Mouse (Mus musculus) granulocyte monocyte progenitor cell, adult 5-6 weeks (primary cell): Measurements from ENCODE around the gene Ryr1. TPM values are rescaled to one million over a fixed set of nuclear protein-coding genes. Genes with fewer than 3 reads are reported as not detected.
"Not testable (repeated sequence)": the region's sequence is repeated elsewhere in the genome, so short reads cannot be mapped to it uniquely, and the experiment has no call there.

Experiments used
- ATAC-seq: replicated peaks from 2 replicates; pipeline ENCODE4 v1.8.0; 2016; ENCODE audit warnings: mild to moderate bottlenecking, moderate TSS enrichment, inconsistent platforms; ENCODE audit not compliant: poor library complexity, severe bottlenecking
- total RNA-seq, 2 experiments: library from RNA; stranded (forward) in 1 of 2; stranded (reverse) in 1 of 2; fragments of 200-712, 200-1000 nt in 1 of 2; fragments of >200 nt in 1 of 2; fragmentation: Nextera tagmentation in 1 of 2; gene quantifications; 2 replicates each; pipeline ENCODE4 v1.2.3; 2014 to 2017

The Ryr1 gene
- total RNA-seq, 2 experiments from 2014 or later, result not detected

DNA sequence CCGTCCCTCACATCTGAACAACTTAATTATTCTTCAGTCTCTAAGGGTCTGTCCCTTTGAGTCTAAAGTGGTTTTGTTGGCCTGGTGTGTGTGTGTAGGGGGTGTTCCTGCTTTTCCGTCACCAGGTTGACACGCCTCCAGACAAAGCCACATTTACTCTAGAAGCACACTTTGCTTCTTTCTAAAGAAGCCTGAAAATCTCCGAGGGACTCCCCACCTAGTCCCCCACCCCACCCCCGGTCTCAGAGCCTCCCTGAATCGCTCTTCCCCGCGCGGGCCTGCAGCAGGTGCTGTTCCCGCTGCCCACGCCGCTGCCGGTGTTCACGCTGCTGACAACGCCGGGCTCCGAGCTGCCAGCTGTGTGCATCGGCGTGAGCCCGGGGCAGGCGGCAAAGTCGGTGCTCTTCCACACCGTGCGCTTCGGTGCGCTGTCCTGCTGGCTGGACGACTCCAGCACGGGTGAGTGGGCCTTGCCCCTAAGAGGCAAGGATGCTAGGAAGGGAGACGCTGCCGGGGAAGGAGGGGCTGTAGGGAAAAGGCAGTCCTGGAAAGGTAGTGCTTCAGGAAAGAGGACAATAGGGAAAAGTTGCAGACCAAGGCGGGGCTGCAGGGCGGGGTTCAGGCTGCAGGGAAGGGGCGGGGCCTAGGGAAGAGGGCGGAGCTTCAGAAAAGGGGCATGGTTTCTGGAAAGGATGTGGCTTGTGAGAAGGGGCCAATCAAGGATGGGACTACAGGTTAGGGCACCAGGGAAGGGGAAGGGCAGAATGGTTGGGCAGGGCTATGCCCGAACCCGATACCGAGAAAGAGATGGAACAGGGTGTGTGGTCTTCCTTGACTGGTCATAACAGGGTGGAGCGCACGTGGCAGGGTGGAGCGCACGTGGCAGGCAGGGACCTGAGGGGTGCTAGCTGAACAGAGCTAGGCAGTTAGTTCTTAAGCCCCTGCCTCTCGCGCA lies 124.1 kb downstream of the Ryr1 start:
- peak; percentile 92 for ATAC-seq

DNA sequence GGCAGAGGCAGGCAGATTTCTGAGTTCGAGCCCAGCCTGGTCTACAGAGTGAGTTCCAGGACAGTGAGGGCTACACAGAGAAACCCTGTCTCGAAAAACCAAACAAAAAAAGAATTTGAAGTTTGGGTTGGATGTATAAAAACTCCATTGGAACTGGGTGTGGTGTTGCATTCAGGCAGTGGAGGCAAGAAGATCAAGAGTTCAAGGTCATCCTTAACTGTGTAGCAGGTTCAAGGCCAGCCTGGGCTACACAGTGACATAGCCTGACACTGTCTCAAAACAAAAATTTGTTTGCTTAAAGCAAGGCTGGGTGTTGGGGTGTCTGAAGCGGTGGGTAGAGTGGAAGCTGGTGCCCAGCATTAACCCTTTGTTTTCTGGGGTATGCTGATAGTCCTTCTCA lies 131.6 kb downstream of the Ryr1 start:
- ATAC-seq, result no peak

GRCm38 (mm10) chr7:28992997-28993396 lies 132.0 kb downstream of the Ryr1 start:
- no peak for ATAC-seq

DNA sequence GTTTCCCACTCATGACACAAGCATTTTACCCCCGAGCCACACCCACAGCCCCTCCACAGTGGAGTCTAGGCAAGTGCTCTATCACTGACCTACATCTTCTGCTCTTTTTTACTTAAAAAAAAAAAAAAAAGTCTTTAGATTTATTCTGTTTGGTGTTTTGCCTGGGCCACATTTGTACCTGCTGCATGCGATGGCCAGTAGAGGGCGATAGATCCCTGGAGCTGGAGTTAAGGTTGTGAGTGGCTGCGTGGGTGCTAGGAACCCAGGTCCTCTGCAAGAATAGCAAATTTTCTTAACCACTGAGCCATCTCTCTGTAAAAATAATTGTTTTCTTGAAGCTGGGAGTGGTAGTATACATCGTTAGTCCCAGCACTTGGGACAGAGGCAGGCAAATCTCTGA lies 133.4 kb downstream of the Ryr1 start:
- peak; percentile 40; the same call in 1 of the 2 replicates for ATAC-seq

DNA sequence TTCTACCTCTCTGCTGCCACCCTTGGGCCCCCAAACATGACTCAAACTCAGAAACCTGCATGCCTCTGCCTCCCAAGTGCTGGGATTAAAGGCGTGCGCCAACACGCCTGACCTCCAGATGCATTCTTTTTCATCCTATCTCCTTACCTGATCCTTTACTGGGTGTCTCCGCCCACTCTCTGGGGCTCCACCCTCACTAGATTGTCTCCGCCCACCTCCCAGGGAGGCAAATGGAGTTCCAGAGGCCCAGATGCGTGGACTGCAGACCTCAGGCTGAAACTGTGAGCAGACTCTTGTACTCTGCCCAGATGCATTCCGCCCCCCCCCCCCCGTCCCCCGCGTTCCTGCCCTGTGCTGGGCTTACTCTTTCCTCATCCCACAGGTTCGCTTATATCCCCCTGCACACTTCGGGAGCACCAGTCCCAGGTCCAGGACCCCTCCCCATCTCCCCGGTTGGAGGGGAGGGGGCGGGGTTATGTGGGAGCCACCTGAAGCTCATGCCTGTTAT lies 134.2 kb downstream of the Ryr1 start:
- ATAC-seq, result no peak

- ATAC-seq, result no peak
Measured at GRCm38 (mm10) chr7:28985207-28985606, 139.8 kb downstream of the Ryr1 start.

DNA sequence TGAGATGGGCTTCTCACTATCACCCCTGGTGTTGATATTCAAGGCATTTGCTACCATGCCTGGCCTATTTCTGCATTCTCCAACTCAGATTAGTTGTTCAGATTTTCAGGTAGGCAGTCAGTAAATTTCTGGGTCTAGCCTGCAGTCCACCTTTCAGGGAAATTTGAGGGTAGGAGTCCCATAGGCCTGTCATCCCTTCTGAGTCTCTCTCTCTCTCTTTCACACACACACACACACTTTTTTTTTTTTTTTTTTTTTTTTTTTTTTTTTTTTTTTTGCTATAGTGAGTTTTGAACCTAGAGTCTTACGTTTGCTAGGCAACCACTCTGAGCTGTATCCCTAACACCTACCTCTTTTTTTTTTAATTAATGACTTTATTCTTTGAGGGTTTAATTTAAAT lies 140.5 kb downstream of the Ryr1 start:
- no peak for ATAC-seq

- ATAC-seq, result no peak
Measured at GRCm38 (mm10) chr7:28983849-28984248, 141.1 kb downstream of the Ryr1 start.

DNA sequence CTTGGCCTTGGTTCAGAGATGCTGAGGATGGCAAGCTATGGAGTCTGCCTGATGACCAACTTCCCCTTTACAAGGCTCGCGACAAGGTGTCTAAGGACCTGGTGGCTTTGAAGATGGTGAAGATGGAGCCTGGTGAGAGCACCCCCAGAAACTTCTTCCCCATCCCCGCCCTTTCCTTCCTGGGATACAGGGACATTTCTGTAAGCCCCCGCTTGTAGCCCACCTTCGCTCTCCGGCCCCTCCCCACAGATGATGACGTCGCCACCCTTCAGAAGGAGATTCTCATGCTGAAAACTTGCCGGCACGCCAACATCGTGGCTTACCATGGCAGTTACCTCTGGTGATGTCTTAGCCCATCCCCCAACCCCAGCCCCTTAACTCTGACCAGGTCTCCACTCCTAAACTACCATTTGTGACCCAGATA lies 141.8 kb downstream of the Ryr1 start:
- peak; percentile 28 for ATAC-seq

GRCm38 (mm10) chr7:28982274-28983013 lies 142.5 kb downstream of the Ryr1 start:
- ATAC-seq, result peak; percentile 69

DNA sequence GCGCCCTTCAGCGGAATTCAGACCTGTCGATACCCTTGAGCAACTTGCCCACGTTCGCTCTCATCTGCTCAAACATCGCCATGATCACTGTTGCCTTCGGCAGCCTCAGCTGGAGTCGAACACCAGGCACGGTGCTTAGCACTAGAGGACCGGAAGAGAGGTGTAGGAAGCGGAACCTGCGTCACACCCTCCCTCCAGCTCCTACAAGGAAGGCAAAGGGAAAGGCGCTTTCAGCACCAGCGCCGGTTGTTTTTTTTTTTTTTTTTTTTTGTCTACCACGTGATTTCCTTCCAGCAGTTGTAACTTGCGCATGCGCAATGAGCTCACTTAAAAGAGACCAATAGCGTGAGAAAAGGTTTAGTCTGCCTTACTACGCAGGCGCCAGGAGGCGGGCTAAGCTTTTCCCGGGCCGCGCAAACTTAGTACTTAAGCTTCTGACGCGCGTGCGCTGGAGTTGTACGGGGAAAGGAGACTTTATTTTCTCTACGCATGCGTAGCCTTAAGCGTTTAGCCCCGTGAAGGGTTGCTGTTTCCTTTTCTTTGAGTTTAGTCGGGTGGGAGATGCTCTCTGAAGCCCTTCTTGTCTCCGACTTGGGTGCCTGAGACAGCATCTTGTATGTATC lies 143.2 kb downstream of the Ryr1 start, which contains the start of the genes Eif3k and Map4k1:
TSS of gene Eif3k (minus strand) at position 214 of the 623 bp plus-strand sequence.
TSS of gene Map4k1 (plus strand) at position 400 of the 623 bp plus-strand sequence.
- peak; percentile 83 for ATAC-seq

- no peak for ATAC-seq
Measured at GRCm38 (mm10) chr7:28977556-28977955, 147.4 kb downstream of the Ryr1 start.

- ATAC-seq, result no peak
Measured at GRCm38 (mm10) chr7:28973025-28973424, 152.0 kb downstream of the Ryr1 start.

GRCm38 (mm10) chr7:28972542-28972985 lies 152.4 kb downstream of the Ryr1 start:
- peak; percentile 73 for ATAC-seq

DNA sequence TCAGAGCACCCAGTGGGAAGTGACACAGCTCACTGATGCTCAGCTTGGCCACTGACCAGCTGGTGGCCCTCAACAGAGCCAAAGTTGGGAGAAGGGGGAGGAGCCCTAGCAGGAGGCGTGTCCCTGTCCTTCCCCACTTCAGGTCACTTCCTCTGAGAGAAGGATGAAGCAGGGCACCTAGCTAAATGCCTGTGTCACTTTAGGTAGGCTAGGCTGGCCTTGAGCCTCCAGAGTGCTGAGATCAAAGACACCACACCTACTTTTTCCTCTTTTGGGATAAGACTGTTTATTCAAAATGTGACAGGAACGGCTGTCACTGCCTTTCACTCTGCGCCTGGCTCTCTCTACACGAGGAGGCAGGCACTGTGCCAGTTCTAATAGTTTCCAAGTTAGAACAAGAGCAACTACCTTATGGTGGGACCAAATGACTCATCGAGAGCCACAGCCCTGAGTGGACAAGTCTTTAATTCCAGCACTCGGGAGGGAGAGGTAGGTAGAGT lies 153.2 kb downstream of the Ryr1 start:
- ATAC-seq, result no peak

- ATAC-seq, result peak; percentile 64
Measured at GRCm38 (mm10) chr7:28971029-28971428, 153.9 kb downstream of the Ryr1 start.

DNA sequence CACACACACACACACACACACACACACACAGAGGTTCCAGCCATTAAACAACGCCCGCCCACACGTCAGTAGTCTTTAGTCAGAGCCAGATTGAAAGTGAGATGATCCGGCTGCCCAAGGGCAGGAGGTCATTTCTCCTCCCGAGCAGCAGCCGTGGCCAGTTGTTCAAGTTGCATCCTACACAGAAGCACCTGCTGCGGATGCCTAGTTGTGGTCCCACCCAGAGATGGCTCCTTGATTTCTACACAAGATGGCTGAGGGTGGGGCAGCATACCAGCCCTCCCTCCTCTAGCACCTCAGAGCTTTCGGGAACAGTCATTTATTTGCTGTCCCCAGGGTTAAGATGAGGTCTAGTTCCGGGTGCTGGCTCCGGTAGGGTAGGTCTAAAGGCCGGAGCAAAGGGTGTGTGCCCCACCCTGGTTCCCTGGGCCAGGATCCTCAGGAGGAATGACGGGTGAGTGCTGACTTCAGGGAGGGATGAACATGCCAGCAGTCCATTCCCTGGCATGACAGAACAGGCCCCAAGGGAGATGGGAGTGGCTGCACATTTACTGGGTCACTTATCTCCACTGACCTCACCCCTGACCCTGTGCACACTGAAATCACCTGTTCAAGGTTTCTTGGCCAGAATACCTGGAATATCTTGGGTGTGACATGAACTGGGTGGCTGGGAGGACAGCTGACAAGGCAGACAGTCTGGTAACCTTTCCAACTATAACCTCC lies 155.1 kb downstream of the Ryr1 start:
- no peak for ATAC-seq

DNA sequence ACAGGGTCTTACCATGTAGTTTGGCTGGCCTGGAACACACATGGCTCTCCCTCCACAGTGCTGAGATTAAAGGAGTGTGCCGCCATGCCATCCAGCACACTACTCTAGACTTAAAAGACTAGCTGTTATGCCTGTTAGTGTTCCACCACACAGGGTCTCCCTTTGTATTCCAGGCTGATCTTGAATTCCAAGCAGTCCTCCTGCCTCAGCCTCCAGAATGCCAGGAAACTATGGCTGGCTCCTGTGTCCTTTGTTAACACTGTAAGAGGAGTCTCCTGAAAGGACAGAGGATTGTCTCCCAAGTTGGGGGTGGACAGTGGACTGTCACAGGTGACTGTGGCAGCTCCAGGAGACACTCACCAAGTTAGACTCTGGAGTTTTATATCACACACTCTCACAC lies 155.7 kb downstream of the Ryr1 start:
- no peak for ATAC-seq

DNA sequence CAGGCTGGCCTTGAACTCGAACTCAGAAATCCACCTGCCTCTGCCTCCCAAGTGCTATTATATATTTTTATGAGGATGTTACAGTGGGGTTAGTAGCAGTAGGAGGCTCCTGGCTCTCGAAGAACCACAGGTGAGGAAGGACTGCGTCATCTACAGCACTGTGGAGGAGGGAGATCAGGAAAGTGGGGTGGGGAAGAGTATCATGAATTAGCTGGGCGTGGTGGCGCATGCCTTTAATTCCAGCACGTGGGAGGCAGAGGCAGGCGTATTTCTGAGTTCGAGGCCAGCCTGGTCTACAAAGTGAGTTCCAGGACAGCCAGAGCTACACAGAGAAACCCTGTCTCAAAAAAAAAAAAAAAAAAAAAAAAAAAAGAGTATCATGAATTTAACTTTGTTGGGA lies 156.9 kb downstream of the Ryr1 start:
- not testable (repeated sequence) for ATAC-seq
